10 mouse cellular contexts compared by ENCODE assay signal in the genomic region with DNA sequence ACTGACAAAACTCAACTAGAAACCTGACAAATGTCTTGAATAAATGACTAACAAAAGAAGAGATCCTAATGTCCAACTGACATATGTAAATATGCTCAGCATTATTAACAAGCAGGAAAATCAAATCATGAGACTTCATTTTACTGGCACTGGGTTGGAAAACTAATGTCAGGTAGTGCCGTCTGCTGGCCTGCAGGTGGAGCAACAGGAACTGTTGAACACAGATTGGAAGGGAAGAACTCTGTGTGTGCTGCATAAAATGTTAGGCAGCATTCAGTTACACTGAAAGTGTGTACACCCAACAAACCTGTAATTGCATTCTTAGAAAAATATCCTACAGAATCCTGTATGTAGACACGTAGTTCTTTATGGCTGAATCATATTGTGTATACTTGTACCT. TPM values are rescaled to one million over a fixed set of nuclear protein-coding genes. Genes with fewer than 3 reads are reported as not detected.
DNase-seq lines count a peak whose midpoint lies in the region; ATAC-seq and TF ChIP-seq lines count a peak whose summit lies in the region.
"Had no signal": no experiment of that assay in that cellular context is flagged by ENCODE, and none has a peak within 500 bp of the region (broad histone marks: within the 10 kb centered on the region; RNA-seq: fewer than 3 reads in every experiment).

No protein-coding gene starts in this region.

- no peak overlapping the region for H3K4me3 ChIP-seq in kidney, postnatal 0 days (replicated peaks; ENCODE audit: low read depth, low read length)
- H3K4me3 ChIP-seq in kidney, embryonic 14.5 days (ENCODE audit: low read length) = no peak overlapping the region
- H3K4me3 ChIP-seq in cortical plate, adult 2 months (ENCODE audit: insufficient read depth, low read length) = no peak overlapping the region
- H3K4me3 ChIP-seq in hindbrain, embryonic 13.5 days = no peak overlapping the region
- H3K4me3 ChIP-seq: embryonic facial prominence, embryonic 15.5 days; limb, embryonic 12.5 days had no signal

- TF ChIP-seq POLR2A in cortical plate, adult 2 months (IDR thresholded peaks at IDR 0.05; ENCODE audit: extremely low read depth, insufficient read depth, low read length) = no peak

- H3K36me3 ChIP-seq in kidney, postnatal 0 days (ENCODE audit: insufficient read depth, low read length) = no peaks in the 10 kb centered on the region
- no peaks in the 10 kb centered on the region for H3K36me3 ChIP-seq in kidney, embryonic 14.5 days (ENCODE audit: control insufficient read depth, insufficient read depth, low read length)
- H3K36me3 ChIP-seq in hindbrain, embryonic 13.5 days = no peaks in the 10 kb centered on the region
- H3K36me3 ChIP-seq: embryonic facial prominence, embryonic 15.5 days; limb, embryonic 12.5 days had no signal

- no peak; the same call in 1 of the 2 replicates for ATAC-seq in kidney, postnatal 0 days (replicated peaks; ENCODE audit: low FRiP score, low read depth)
- no peak for ATAC-seq in kidney, embryonic 14.5 days (ENCODE audit: low FRiP score, low TSS enrichment)
- ATAC-seq in erythroid progenitor cell, adult 5-6 weeks (replicated peaks; ENCODE audit: low FRiP score, poor library complexity, severe bottlenecking) = no peak
- ATAC-seq in hindbrain, embryonic 13.5 days (ENCODE audit: low FRiP score) = no peak

- H3K9ac ChIP-seq in kidney, postnatal 0 days (ENCODE audit: low read depth, low read length) = no peak overlapping the region
- no peak overlapping the region for H3K9ac ChIP-seq in kidney, embryonic 14.5 days (ENCODE audit: low read depth, low read length)
- H3K9ac ChIP-seq in hindbrain, embryonic 13.5 days = no peak overlapping the region
- H3K9ac ChIP-seq: embryonic facial prominence, embryonic 15.5 days; limb, embryonic 12.5 days had no signal

- WGBS in kidney, postnatal 0 days = 26% methylated on average over 2 of the region's 2 CpGs
- WGBS in kidney, embryonic 14.5 days = 29% methylated on average over 2 of the region's 2 CpGs
- WGBS in hindbrain, embryonic 13.5 days = 25% methylated on average over 2 of the region's 2 CpGs

- no peak overlapping the region for H3K27ac ChIP-seq in kidney, postnatal 0 days
- H3K27ac ChIP-seq in kidney, embryonic 14.5 days (ENCODE audit: low read depth, low read length) = no peak overlapping the region
- no peak overlapping the region for H3K27ac ChIP-seq in cortical plate, adult 2 months (ENCODE audit: insufficient read depth, low read length)
- H3K27ac ChIP-seq in hindbrain, embryonic 13.5 days = no peak overlapping the region
- H3K27ac ChIP-seq: embryonic facial prominence, embryonic 15.5 days; limb, embryonic 12.5 days had no signal

- no peaks in the 10 kb centered on the region for H3K27me3 ChIP-seq in kidney, postnatal 0 days (ENCODE audit: insufficient read depth, low read length)
- H3K27me3 ChIP-seq in kidney, embryonic 14.5 days (ENCODE audit: control insufficient read depth, insufficient read depth, low read length) = no peaks in the 10 kb centered on the region
- no peaks in the 10 kb centered on the region for H3K27me3 ChIP-seq in hindbrain, embryonic 13.5 days
- H3K27me3 ChIP-seq: embryonic facial prominence, embryonic 15.5 days; limb, embryonic 12.5 days had no signal

- H3K9me3 ChIP-seq in kidney, postnatal 0 days (replicated peaks; ENCODE audit: low read length) = no peaks in the 10 kb centered on the region
- H3K9me3 ChIP-seq in kidney, embryonic 14.5 days (ENCODE audit: control insufficient read depth, low read length) = no peaks in the 10 kb centered on the region
- H3K9me3 ChIP-seq in hindbrain, embryonic 13.5 days = no peaks in the 10 kb centered on the region
- H3K9me3 ChIP-seq: embryonic facial prominence, embryonic 15.5 days; limb, embryonic 12.5 days had no signal

- no peaks in the 10 kb centered on the region for H3K4me1 ChIP-seq in kidney, postnatal 0 days (replicated peaks; ENCODE audit: insufficient read depth, low read length)
- H3K4me1 ChIP-seq in kidney, embryonic 14.5 days (ENCODE audit: control insufficient read depth, insufficient read depth, low read length) = no peaks in the 10 kb centered on the region
- H3K4me1 ChIP-seq in cortical plate, adult 2 months (ENCODE audit: control insufficient read depth, insufficient read depth, low read length) = no peaks in the 10 kb centered on the region
- no peaks in the 10 kb centered on the region for H3K4me1 ChIP-seq in hindbrain, embryonic 13.5 days (replicated peaks)
- H3K4me1 ChIP-seq: embryonic facial prominence, embryonic 15.5 days; limb, embryonic 12.5 days had no signal

- DNase-seq in kidney, postnatal 0 days (ENCODE audit: low spot score) = peak; percentile 22
- peak; percentile 18 for DNase-seq in 416B (ENCODE audit: low read depth)
- DNase-seq in CD4-positive helper T cell, adult 2 months (ENCODE audit: low read depth, low spot score) = peak; percentile 17
- DNase-seq in thymus, postnatal 4 days = peak; percentile 17

- no peak overlapping the region for H3K4me2 ChIP-seq in kidney, postnatal 0 days (ENCODE audit: low read length)
- no peak overlapping the region for H3K4me2 ChIP-seq in kidney, embryonic 14.5 days (replicated peaks; ENCODE audit: low read depth, low read length)
- H3K4me2 ChIP-seq in hindbrain, embryonic 13.5 days = no peak overlapping the region
- H3K4me2 ChIP-seq: embryonic facial prominence, embryonic 15.5 days; limb, embryonic 12.5 days had no signal

- TF ChIP-seq CTCF in kidney, postnatal 0 days (IDR thresholded peaks at IDR 0.05; ENCODE audit: low read depth) = peak; percentile 64
- peak; percentile 41 for TF ChIP-seq CTCF in cortical plate, adult 2 months (IDR thresholded peaks at IDR 0.05; ENCODE audit: extremely low read depth, insufficient read depth, low read length)

RNA-seq across cellular contexts. Expression of a gene that starts 15.6 kb away (rescaled TPM):
- 52.6 and 76.2 TPM in 2 replicates for polyA plus RNA-seq in kidney, postnatal 0 days (2015; fragmentation: Nextera tagmentation; extraction: Ambion mirVana)
- 47.0 and 78.3 TPM in 2 replicates for polyA plus RNA-seq in kidney, embryonic 14.5 days (2014; fragmentation: Nextera tagmentation; extraction: Ambion mirVana)
- polyA plus RNA-seq in cortical plate, adult 2 months (2012; rRNA removed) = 15.6 and 20.8 TPM in 2 replicates
- not detected in 2 replicates for total RNA-seq in erythroid progenitor cell, adult 5-6 weeks (2015; ENCODE audit: low replicate concordance)
- not detected in 2 replicates for total RNA-seq in erythroid progenitor cell, adult 5-6 weeks (2017; ENCODE audit: low replicate concordance)
- 110 and 120 TPM in 2 replicates for polyA plus RNA-seq in hindbrain, embryonic 13.5 days (2015; fragmentation: Nextera tagmentation; extraction: Ambion mirVana)

RNA-seq across cellular contexts. Expression of a gene that starts 17.0 kb away (rescaled TPM):
- 5.9 and 7.3 TPM in 2 replicates for polyA plus RNA-seq in kidney, postnatal 0 days (2015; fragmentation: Nextera tagmentation; extraction: Ambion mirVana)
- 4.5 and 4.9 TPM in 2 replicates for polyA plus RNA-seq in kidney, embryonic 14.5 days (2014; fragmentation: Nextera tagmentation; extraction: Ambion mirVana)
- polyA plus RNA-seq in cortical plate, adult 2 months (2012; rRNA removed) = 6.3 and 6.8 TPM in 2 replicates
- total RNA-seq in erythroid progenitor cell, adult 5-6 weeks (2015; ENCODE audit: low replicate concordance) = not detected in 2 replicates
- not detected in 2 replicates for total RNA-seq in erythroid progenitor cell, adult 5-6 weeks (2017; ENCODE audit: low replicate concordance)
- polyA plus RNA-seq in hindbrain, embryonic 13.5 days (2015; fragmentation: Nextera tagmentation; extraction: Ambion mirVana) = 10.9 and 13.9 TPM in 2 replicates

RNA-seq across cellular contexts. Expression of a gene that starts 17.0 kb away (rescaled TPM):
- 41.5 and 51.6 TPM in 2 replicates for polyA plus RNA-seq in kidney, postnatal 0 days (2015; fragmentation: Nextera tagmentation; extraction: Ambion mirVana)
- 24.1 and 40.1 TPM in 2 replicates for polyA plus RNA-seq in kidney, embryonic 14.5 days (2014; fragmentation: Nextera tagmentation; extraction: Ambion mirVana)
- polyA plus RNA-seq in cortical plate, adult 2 months (2012; rRNA removed) = 11.1 and 12.1 TPM in 2 replicates
- not detected in 2 replicates for total RNA-seq in erythroid progenitor cell, adult 5-6 weeks (2015; ENCODE audit: low replicate concordance)
- not detected in 2 replicates for total RNA-seq in erythroid progenitor cell, adult 5-6 weeks (2017; ENCODE audit: low replicate concordance)
- 38.3 and 46.4 TPM in 2 replicates for polyA plus RNA-seq in hindbrain, embryonic 13.5 days (2015; fragmentation: Nextera tagmentation; extraction: Ambion mirVana)

RNA-seq across cellular contexts. Expression of a gene that starts 32.6 kb away (rescaled TPM):
- polyA plus RNA-seq in kidney, postnatal 0 days (2015; fragmentation: Nextera tagmentation; extraction: Ambion mirVana) = not detected in 2 replicates
- not detected in 2 replicates for polyA plus RNA-seq in kidney, embryonic 14.5 days (2014; fragmentation: Nextera tagmentation; extraction: Ambion mirVana)
- polyA plus RNA-seq in cortical plate, adult 2 months (2012; rRNA removed) = not detected in 2 replicates
- total RNA-seq in erythroid progenitor cell, adult 5-6 weeks (2015; ENCODE audit: low replicate concordance) = not detected in 2 replicates
- total RNA-seq in erythroid progenitor cell, adult 5-6 weeks (2017; ENCODE audit: low replicate concordance) = not detected in 2 replicates
- polyA plus RNA-seq in hindbrain, embryonic 13.5 days (2015; fragmentation: Nextera tagmentation; extraction: Ambion mirVana) = not detected in 2 replicates
- polyA plus RNA-seq: embryonic facial prominence, embryonic 15.5 days; limb, embryonic 12.5 days had no signal

RNA-seq across cellular contexts. Expression of a gene that starts 33.3 kb away (rescaled TPM):
- polyA plus RNA-seq in kidney, postnatal 0 days (2015; fragmentation: Nextera tagmentation; extraction: Ambion mirVana) = 20.5 and 22.0 TPM in 2 replicates
- 21.7 and 31.1 TPM in 2 replicates for polyA plus RNA-seq in kidney, embryonic 14.5 days (2014; fragmentation: Nextera tagmentation; extraction: Ambion mirVana)
- polyA plus RNA-seq in cortical plate, adult 2 months (2012; rRNA removed) = 239 and 250 TPM in 2 replicates
- total RNA-seq in erythroid progenitor cell, adult 5-6 weeks (2015; ENCODE audit: low replicate concordance) = 0.72 TPM in 1 of 2 replicates, not detected in the other
- 0.64 TPM in 1 of 2 replicates, not detected in the other for total RNA-seq in erythroid progenitor cell, adult 5-6 weeks (2017; ENCODE audit: low replicate concordance)
- polyA plus RNA-seq in hindbrain, embryonic 13.5 days (2015; fragmentation: Nextera tagmentation; extraction: Ambion mirVana) = 264 and 268 TPM in 2 replicates
